Mouse (Mus musculus) regulatory T cell (primary cell): ENCODE measurements at regions not wholly inside any gene's neighbourhood (a gene's known extent, or its start where the extent isn't known, plus 50 kb on each side); places are given as distances from the start of the nearest gene placed in this dataset.

Experiments
- in situ Hi-C: fragments of 300-600 bp; cut with MboI, MseI; formaldehyde crosslinking; loops from one replicate; pipeline ENCODE4 v1.15.1; 2025; ENCODE audit warnings: high pct_unique_total_duplicates

GRCm38 (mm10) chr1:75681913-75682312 is 135.8 kb downstream of the Slc4a3 start:
- in situ Hi-C loops = no loop called here

GRCm38 (mm10) chr1:75692781-75693180 is 146.7 kb downstream of the Slc4a3 start:
- in situ Hi-C loops = no loop called here

- in situ Hi-C loops = no loop called here
Measured at GRCm38 (mm10) chr1:75693231-75693914, 147.3 kb downstream of the Slc4a3 start.

GRCm38 (mm10) chr1:75704832-75705650 is 159.0 kb downstream of the Slc4a3 start:
- in situ Hi-C loops = no loop called here

GRCm38 (mm10) chr1:75706126-75706525 is 160.1 kb downstream of the Slc4a3 start:
- in situ Hi-C loops = no loop called here

- in situ Hi-C loops = no loop called here
Measured at GRCm38 (mm10) chr1:75723431-75723830, 177.4 kb downstream of the Slc4a3 start.

- in situ Hi-C loops = no loop called here
Measured at GRCm38 (mm10) chr1:75725329-75725728, 179.3 kb downstream of the Slc4a3 start.

GRCm38 (mm10) chr1:75728859-75729258 is 182.8 kb downstream of the Slc4a3 start:
- in situ Hi-C loops = no loop called here

GRCm38 (mm10) chr1:75733791-75734190 is 187.7 kb downstream of the Slc4a3 start:
- in situ Hi-C loops = no loop called here

- in situ Hi-C loops = no loop called here
Measured at GRCm38 (mm10) chr1:75738651-75739050, 192.6 kb downstream of the Slc4a3 start.

GRCm38 (mm10) chr1:75749665-75750221 is 203.7 kb downstream of the Slc4a3 start:
- in situ Hi-C loops = no loop called here

GRCm38 (mm10) chr1:75772131-75772530 is 226.1 kb downstream of the Slc4a3 start:
- in situ Hi-C loops = no loop called here

GRCm38 (mm10) chr1:75773014-75773413 is 226.9 kb downstream of the Slc4a3 start:
- in situ Hi-C loops = no loop called here

GRCm38 (mm10) chr1:75778889-75779288 is 232.8 kb downstream of the Slc4a3 start:
- in situ Hi-C loops = no loop called here

GRCm38 (mm10) chr1:75783206-75783605 is 237.1 kb downstream of the Slc4a3 start:
- in situ Hi-C loops = no loop called here

- in situ Hi-C loops = no loop called here
Measured at GRCm38 (mm10) chr1:75786173-75786820, 240.2 kb downstream of the Slc4a3 start.

GRCm38 (mm10) chr1:75791509-75791908 is 245.4 kb downstream of the Slc4a3 start:
- in situ Hi-C loops = no loop called here

- in situ Hi-C loops = no loop called here
Measured at GRCm38 (mm10) chr1:75797793-75798192, 251.7 kb downstream of the Slc4a3 start.

- in situ Hi-C loops = no loop called here
Measured at GRCm38 (mm10) chr1:75798375-75799099, 252.5 kb downstream of the Slc4a3 start.

- in situ Hi-C loops = no loop called here
Measured at GRCm38 (mm10) chr1:75804473-75804872, 258.4 kb downstream of the Slc4a3 start.

GRCm38 (mm10) chr1:75812471-75812870 is 266.4 kb downstream of the Slc4a3 start:
- in situ Hi-C loops = no loop called here
